Mouse (Mus musculus) mesoderm, embryonic 11.5 days (tissue): ENCODE data around the gene Acsf2.
"Not testable (repeated sequence)": the region's sequence is repeated elsewhere in the genome, so short reads cannot be mapped to it uniquely, and the experiment has no call there.

ENCODE experiments used
- DNase-seq: peaks from one replicate; pipeline ENCODE4 v3.0.0-alpha.2; 2012; ENCODE audit warnings: low read depth, low spot score

Gene Acsf2

DNA sequence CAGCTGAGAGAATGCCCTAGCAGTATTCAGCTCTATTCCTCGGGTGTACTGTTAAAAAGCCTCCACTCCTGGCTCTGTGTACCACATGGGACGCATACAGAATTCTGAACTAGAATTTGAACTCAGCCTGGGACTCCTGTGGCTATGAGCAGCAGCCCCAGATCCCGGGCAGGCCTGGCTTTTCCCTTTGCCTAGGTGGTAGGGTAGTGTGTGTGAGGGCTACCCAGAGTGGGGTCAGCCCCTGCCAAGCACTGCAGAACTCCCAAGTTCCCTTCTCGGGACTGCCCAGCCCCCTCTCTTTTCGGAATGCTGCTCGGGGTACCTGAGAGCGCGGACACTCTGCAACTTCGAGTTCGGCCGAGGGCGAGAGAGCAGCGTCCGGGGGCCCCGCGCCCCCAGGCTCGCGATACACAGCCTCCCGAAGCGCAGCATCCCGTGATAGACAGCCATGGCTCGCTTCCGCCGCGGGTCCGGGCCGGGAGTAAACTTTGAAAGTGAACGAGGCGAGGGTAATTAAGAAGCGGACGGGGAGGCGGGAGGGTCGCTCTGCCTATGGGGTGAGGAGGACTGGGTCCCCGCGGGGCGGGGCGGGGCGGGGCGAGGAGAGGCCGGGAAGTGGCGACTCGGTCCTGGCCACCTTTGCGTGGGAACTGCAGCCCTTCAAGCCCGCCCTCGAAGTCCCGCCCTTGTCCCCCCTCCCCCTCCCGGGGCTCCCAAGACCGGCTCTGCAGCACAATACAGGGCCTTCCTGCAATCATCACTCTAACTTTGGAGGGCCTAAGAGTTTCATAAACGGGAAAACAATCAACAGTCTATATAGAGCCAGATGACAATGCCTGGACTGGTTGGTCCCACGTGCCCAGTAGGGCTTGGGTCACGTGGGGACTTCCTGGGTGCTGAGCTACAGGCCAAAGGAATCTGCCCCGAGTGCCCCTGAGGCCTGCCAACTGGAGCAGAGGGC, at the start of gene Acsf2:
Acsf2 (minus strand) TSS at position 551 of the 961 bp plus-strand sequence.
- peak; percentile 83 for DNase-seq

DNA sequence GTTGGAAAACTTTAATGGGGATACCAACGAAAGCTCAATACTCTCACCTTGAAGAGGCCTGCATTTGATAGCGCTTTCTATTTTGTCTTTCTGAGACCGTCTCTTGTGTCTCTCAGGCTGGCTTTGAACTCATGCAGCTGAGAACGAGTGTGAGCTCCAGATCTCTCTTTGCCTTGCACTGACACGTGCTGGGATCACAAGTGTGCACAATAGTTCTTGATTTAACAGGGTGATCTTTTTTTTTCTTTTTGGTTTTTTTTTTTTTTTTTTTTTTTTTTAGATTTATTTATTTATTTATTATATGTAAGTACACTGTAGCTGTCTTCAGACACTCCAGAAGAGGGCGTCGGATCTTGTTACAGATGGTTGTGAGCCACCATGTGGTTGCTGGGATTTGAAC, 49.6 kb upstream of the Acsf2 start:
- not testable (repeated sequence) for DNase-seq

- no peak for DNase-seq
These were observed 44.8 kb upstream of the Acsf2 start for GRCm38 (mm10) chr11:94646457-94646856.

GRCm38 (mm10) chr11:94644461-94645219, 43.0 kb upstream of the Acsf2 start:
- no peak for DNase-seq

DNA sequence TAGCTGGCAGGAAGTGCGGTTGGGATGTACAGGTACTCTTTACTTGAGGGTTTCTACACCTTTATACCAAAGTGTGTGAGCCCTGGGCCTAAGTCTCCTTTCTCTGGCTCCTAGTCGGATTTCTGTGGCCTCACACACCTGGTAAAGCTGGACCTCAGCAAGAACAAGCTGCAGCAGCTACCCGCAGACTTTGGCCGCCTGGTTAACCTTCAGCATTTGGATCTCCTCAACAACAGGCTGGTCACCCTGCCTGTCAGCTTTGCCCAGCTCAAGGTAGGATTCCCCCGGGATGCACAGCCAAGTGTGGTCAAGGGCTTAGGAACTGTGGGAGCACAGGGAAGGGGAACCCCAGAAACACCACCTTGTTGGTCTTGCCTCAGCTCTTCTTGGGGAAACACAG, 32.8 kb upstream of the Acsf2 start:
- DNase-seq = no peak

GRCm38 (mm10) chr11:94632988-94633387, 31.3 kb upstream of the Acsf2 start:
- DNase-seq = no peak

- DNase-seq = no peak
These were observed 30.3 kb upstream of the Acsf2 start for GRCm38 (mm10) chr11:94631969-94632368.

DNA sequence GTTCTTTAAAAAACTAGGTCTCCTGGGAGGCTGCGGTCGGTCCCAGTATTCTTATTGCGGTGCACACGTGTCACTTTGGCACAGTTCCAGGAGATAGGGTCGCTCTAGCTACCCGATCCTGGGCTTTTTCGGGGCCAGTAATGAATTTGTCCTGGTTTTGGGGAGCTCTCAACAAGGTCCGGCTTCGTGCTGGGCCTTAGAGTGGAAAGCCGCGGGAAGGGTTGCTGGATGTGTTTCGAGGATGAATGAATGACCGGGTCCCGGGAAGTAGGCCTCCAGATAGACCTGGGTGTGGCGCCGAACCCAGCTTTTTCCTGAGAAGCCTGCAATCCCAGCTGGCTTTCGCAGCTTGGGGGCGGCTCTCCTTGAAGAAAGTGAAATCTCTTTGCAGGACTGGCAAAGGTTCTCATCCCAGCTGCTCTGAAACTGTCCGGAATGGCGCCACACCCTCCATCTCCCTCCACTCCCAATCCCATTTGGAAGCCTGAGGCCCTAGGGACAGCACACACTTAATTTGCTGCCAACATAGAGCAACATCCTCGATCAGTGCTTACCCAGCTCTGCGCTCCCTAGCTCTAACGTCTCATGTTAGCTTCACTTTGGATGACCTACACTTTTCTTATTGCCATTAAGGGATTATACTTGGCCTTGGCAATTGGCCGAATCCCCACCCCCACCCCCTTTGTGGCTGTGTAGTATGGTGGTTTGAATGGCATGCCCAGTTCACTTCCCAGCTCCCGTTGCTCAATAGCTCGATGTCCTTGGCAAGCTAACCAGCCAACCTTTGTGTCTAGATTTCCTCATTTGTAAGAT, 28.7 kb upstream of the Acsf2 start:
- peak; percentile 24 for DNase-seq

DNA sequence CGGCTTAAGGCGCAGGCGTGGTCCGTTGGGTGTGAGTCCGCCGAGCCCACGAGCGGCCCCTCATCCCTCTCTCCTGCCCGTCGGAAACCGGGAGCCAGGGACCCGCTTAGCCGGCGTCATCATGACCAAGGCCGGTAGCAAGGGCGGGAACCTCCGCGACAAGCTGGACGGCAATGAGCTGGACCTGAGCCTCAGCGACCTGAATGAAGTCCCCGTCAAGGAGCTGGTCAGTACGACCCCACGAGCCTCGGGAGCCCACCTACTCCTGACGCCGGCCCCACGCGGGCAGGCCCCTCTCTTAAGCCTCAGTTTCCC, 28.2 kb upstream of the Acsf2 start:
- no peak for DNase-seq

- DNase-seq = peak; percentile 93
These were observed 27.7 kb upstream of the Acsf2 start, which contains the start of gene Lrrc59 for GRCm38 (mm10) chr11:94629199-94629883. TSS of gene Lrrc59 (plus strand) at chr11:94629767.

- DNase-seq = no peak
These were observed 20.5 kb upstream of the Acsf2 start for GRCm38 (mm10) chr11:94622162-94622561.

DNA sequence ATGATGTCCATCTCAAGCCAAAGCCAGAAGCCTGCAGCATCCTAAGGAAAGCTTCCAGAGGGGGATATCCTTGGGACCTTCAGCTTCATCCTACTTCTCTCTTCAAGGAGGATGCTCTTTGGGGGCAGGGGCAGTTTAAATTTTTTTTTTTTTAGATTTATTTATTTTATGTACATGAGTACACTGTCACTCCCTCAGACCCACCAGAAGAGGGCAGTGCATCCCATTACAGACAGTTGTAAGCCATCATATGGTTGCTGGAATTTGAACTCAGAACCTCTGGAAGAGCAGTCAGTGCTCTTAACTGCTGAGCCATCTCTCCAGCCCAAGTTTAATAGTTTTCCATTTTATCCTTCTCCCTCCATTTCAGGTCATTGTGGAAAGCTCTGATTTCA, 19.8 kb upstream of the Acsf2 start:
- DNase-seq = no peak

- DNase-seq = no peak
These were observed 19.2 kb upstream of the Acsf2 start for GRCm38 (mm10) chr11:94620766-94621457.

GRCm38 (mm10) chr11:94617646-94618045, 16.0 kb upstream of the Acsf2 start:
- no peak for DNase-seq

DNA sequence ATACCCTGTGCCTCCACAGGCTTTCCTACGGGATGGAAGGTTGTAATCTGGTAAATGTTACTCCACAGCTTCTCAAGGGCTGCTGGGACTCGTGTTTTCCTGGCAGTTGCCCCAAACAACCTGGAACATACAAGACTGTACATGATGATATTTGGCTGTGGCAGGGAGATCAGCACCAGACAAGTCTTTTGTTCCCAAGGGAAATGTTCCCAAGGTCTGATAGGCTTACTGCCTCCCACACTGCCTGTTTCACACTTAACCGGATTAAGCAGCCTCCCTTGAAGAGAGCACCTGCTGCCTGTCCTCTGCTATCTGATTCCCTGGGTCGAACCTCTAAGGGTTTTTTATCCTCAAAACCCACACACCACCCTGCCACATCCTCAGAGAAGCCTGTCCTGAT, 13.8 kb upstream of the Acsf2 start:
- DNase-seq = no peak

DNA sequence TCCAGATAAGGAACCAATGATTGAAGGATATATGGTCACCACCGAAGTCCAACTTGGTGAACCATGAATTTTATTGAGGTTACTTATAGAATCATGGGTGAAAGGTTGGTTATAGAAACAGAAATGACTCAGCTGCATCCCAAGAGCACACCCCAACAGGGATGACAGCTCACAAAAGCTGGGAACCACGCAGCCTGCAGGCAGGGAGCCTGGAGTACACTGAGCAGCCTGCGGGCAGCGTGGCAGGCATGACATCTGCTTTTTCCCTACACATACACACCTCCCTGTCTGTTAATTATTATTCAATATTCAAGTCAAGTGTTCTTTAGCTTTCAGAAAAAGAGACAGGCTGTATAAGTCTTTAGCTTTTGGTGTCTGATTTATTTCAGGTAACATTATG, 12.9 kb upstream of the Acsf2 start:
- DNase-seq = no peak

DNA sequence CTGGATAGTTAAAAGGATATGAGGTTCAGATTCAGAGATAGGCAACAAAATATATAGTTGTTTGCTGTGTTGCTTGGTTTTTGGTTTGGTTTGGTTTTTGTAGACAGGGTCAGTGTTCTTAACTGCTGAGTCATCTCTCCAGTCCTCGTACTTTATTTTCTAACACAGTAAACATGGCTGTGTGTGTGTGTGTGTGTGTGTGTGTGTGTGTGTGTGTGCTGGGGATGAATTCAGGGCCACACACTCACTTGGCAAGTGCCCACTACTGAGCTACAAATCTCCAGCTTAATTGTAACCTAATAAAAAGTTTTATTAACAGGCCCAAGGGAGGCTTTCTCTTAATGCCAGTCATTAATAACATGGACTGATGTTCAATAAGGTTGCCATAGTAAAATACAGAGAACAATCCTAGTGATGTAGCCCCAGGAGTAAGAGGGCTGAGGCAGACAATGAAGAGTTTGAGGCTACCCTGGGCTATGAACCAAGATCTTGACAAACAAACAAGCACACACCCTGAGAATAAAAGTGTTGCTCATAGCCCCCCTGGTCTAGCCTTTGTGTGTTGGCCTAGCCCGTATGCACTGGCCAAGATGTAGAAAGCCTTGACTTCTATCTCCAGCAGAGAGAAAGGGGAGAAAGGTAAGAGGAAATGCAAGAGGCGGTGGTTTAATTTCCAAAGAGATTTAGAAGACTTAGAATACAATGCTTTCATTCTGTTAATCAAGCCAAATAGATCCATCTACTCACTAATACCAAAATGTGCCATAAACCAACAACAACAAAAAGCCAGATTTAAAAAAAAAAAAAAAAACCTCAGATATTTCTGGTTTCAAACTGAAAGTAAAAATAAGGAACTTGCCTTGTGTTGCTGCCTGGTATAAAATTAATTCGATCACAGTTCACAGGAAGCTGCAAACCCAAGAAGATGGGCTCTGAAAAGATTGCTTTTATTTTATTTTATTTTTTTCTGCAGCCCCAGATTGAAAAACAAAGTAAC, 9.4 kb upstream of the Acsf2 start:
- DNase-seq = no peak

GRCm38 (mm10) chr11:94602356-94602955, 785 bp upstream of the Acsf2 start:
- no peak for DNase-seq

DNA sequence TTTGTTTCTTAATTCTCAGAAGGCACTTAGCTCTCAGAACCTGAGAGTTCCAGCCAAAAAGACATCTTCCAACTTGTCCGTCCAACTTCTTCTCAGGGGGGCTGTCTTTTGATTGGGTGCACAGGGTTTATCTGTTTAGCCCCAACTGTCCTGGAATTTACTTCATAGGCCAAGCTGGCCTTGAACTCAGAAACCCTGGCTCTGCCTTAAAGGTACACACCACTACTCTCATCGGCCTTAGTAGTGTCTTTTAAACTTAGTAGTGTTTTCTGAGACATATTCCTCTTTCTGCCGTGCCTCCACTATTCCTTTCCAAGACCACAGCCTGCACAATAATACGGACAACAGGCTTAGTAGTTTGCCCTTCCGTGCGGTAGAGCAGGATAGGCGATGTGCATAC, 1.2 kb downstream of the Acsf2 start:
- DNase-seq = no peak
